In the genomic region with DNA sequence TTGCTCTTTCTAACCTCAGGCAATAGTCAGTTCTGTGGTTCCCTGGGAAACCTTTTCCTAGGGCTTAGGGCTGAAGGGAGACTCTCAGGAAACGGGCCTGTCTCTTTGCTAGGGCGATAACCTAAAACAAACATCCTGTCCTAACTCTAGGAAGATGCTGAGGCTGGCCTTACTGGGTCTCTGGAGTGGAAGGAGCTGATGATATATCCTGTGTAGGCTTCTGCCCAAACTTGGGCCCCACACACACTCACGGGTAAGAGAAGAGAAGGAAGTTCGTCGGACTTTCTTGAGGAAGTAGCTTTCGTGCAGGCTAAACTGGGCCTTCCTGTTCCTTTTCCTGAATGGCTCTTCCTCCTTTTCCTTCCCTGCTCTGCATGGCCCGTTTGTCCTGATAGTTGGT, we compare ENCODE assay signal across 8 mouse cellular contexts. TPM values are rescaled to one million over a fixed set of nuclear protein-coding genes. Genes with fewer than 3 reads are reported as not detected.
DNase-seq lines count a peak whose midpoint lies in the region; ATAC-seq lines count a peak whose summit lies in the region.

No protein-coding gene starts in this region.

- no peak overlapping the region for H3K4me3 ChIP-seq in hindbrain, embryonic 10.5 days
- H3K4me3 ChIP-seq in hindbrain, embryonic 16.5 days (ENCODE audit: low read length) = no peak overlapping the region
- H3K4me3 ChIP-seq in embryonic facial prominence, embryonic 10.5 days = no peak overlapping the region
- no peak overlapping the region for H3K4me3 ChIP-seq in kidney, embryonic 14.5 days (ENCODE audit: low read length)

- no peak for DNase-seq in hindbrain, embryonic 10.5 days (ENCODE audit: low spot score)
- no peak for DNase-seq in embryonic facial prominence, embryonic 10.5 days (ENCODE audit: low spot score)
- DNase-seq in lung, postnatal 4 days = peak; percentile 58 to 70
- DNase-seq in left cerebral cortex, adult 11 months (ENCODE audit: low spot score) = no peak
- DNase-seq in urinary bladder, postnatal 10 days (ENCODE audit: low spot score) = no peak
- DNase-seq in urinary bladder, postnatal 36 days (ENCODE audit: low spot score in 2 of 2) = no peak

- no peak overlapping the region for H3K9ac ChIP-seq in hindbrain, embryonic 16.5 days (ENCODE audit: low read depth, low read length)
- no peak overlapping the region for H3K9ac ChIP-seq in kidney, embryonic 14.5 days (ENCODE audit: low read depth, low read length)

- peaks cover 43% of the 10 kb centered on the region for H3K36me3 ChIP-seq in hindbrain, embryonic 10.5 days
- no peaks in the 10 kb centered on the region for H3K36me3 ChIP-seq in hindbrain, embryonic 16.5 days (ENCODE audit: control insufficient read depth, insufficient read depth, low read length)
- H3K36me3 ChIP-seq in embryonic facial prominence, embryonic 10.5 days (replicated peaks) = peaks cover 34% of the 10 kb centered on the region
- H3K36me3 ChIP-seq in kidney, embryonic 14.5 days (ENCODE audit: control insufficient read depth, insufficient read depth, low read length) = peaks cover 3% of the 10 kb centered on the region; the same call in 1 of the 2 replicates

- ATAC-seq in hindbrain, embryonic 16.5 days = no peak
- no peak for ATAC-seq in kidney, embryonic 14.5 days (ENCODE audit: low FRiP score, low TSS enrichment)

- 74% methylated on average over 7 of the region's 7 CpGs for WGBS in hindbrain, embryonic 10.5 days
- WGBS in hindbrain, embryonic 16.5 days = 69% methylated on average over 7 of the region's 7 CpGs
- WGBS in embryonic facial prominence, embryonic 10.5 days = 57% methylated on average over 7 of the region's 7 CpGs
- 43% methylated on average over 7 of the region's 7 CpGs for WGBS in kidney, embryonic 14.5 days

- H3K27me3 ChIP-seq in hindbrain, embryonic 10.5 days (ENCODE audit: insufficient read depth, poor library complexity, severe bottlenecking) = no peaks in the 10 kb centered on the region
- H3K27me3 ChIP-seq in hindbrain, embryonic 16.5 days (replicated peaks; ENCODE audit: control insufficient read depth, insufficient read depth, low read length) = no peaks in the 10 kb centered on the region
- no peaks in the 10 kb centered on the region for H3K27me3 ChIP-seq in embryonic facial prominence, embryonic 10.5 days (replicated peaks; ENCODE audit: low read depth, poor library complexity, severe bottlenecking)
- H3K27me3 ChIP-seq in kidney, embryonic 14.5 days (ENCODE audit: control insufficient read depth, insufficient read depth, low read length) = no peaks in the 10 kb centered on the region

- H3K4me2 ChIP-seq in hindbrain, embryonic 16.5 days (ENCODE audit: low read length) = no peak overlapping the region
- no peak overlapping the region for H3K4me2 ChIP-seq in kidney, embryonic 14.5 days (replicated peaks; ENCODE audit: low read depth, low read length)

- no peaks in the 10 kb centered on the region for H3K9me3 ChIP-seq in hindbrain, embryonic 10.5 days
- no peaks in the 10 kb centered on the region for H3K9me3 ChIP-seq in hindbrain, embryonic 16.5 days (ENCODE audit: control insufficient read depth, low read length)
- H3K9me3 ChIP-seq in embryonic facial prominence, embryonic 10.5 days = no peaks in the 10 kb centered on the region
- H3K9me3 ChIP-seq in kidney, embryonic 14.5 days (ENCODE audit: control insufficient read depth, low read length) = no peaks in the 10 kb centered on the region

- H3K27ac ChIP-seq in hindbrain, embryonic 10.5 days = peak overlapping the region; percentile 71
- H3K27ac ChIP-seq in hindbrain, embryonic 16.5 days (ENCODE audit: low read depth, low read length) = no peak overlapping the region
- peak overlapping the region; percentile 63 for H3K27ac ChIP-seq in embryonic facial prominence, embryonic 10.5 days (replicated peaks)
- H3K27ac ChIP-seq in kidney, embryonic 14.5 days (ENCODE audit: low read depth, low read length) = peak overlapping the region; percentile 59; the same call in 1 of the 2 replicates

- peaks cover 60% of the 10 kb centered on the region for H3K4me1 ChIP-seq in hindbrain, embryonic 10.5 days (replicated peaks)
- peaks cover 5% of the 10 kb centered on the region; the same call in 1 of the 2 replicates for H3K4me1 ChIP-seq in hindbrain, embryonic 16.5 days (ENCODE audit: control insufficient read depth, insufficient read depth, low read depth, low read length)
- peaks cover 41% of the 10 kb centered on the region for H3K4me1 ChIP-seq in embryonic facial prominence, embryonic 10.5 days
- H3K4me1 ChIP-seq in kidney, embryonic 14.5 days (ENCODE audit: control insufficient read depth, insufficient read depth, low read length) = peaks cover 17% of the 10 kb centered on the region

RNA-seq across cellular contexts. Expression of gene Zfp710, which starts 19.6 kb away (rescaled TPM):
- 37.5 and 39.3 TPM in 2 replicates for polyA plus RNA-seq in hindbrain, embryonic 10.5 days (2016; fragmentation: Nextera tagmentation; extraction: Ambion mirVana)
- polyA plus RNA-seq in hindbrain, embryonic 16.5 days (2015; fragmentation: Nextera tagmentation; extraction: Ambion mirVana) = 13.6 and 14.9 TPM in 2 replicates
- 21.5 and 25.2 TPM in 2 replicates for polyA plus RNA-seq in embryonic facial prominence, embryonic 10.5 days (2016; fragmentation: Nextera tagmentation; extraction: Ambion mirVana)
- 23.6 and 25.7 TPM in 2 replicates for polyA plus RNA-seq in kidney, embryonic 14.5 days (2014; fragmentation: Nextera tagmentation; extraction: Ambion mirVana)

Comparison
In these comparisons a context has a peak if more than half of its experiments do, and no peak if none do; other contexts are left out.
1. DNase-seq: peak in lung, postnatal 4 days (2 of 2); none in hindbrain, embryonic 10.5 days (single experiment), embryonic facial prominence, embryonic 10.5 days (single experiment), left cerebral cortex, adult 11 months (single experiment), urinary bladder, postnatal 10 days (single experiment) and urinary bladder, postnatal 36 days (0 of 2).